Mouse (Mus musculus) CD8-positive naive resting alpha-beta T cell, adult 57 days (primary cell): ENCODE results near the gene Gm28308. TPM values are rescaled to one million over a fixed set of nuclear protein-coding genes. Genes with fewer than 3 reads are reported as not detected.

Experiments used
- total RNA-seq: library from RNA; stranded (reverse); gene quantifications from one replicate; pipeline ENCODE4 v1.2.4, GENCODE M21; 2023

The Gm28308 gene
- total RNA-seq, 1 experiment from 2014 or later: not detected

Other genes with a start within 250 kb of the Gm28308 start
- 9.2 TPM for gene Skap2, start 200.8 kb downstream of the Gm28308 start, total RNA-seq
- gene Hoxa1, start 55.0 kb downstream of the Gm28308 start, total RNA-seq: not detected
- gene Hoxa2, start 48.5 kb downstream of the Gm28308 start, total RNA-seq: not detected
- not detected for gene 5730596B20Rik, start 35.8 kb downstream of the Gm28308 start, total RNA-seq
- gene Hoxa4, start 21.6 kb downstream of the Gm28308 start, total RNA-seq: not detected
- gene Hoxa5, start 8.8 kb downstream of the Gm28308 start, total RNA-seq: not detected
- gene Hoxa6, start 4.6 kb downstream of the Gm28308 start, total RNA-seq: not detected
- not detected for gene Hoxa3, start within 50 bp of the Gm28308 start, total RNA-seq
- not detected for gene Hoxa7, start 8.5 kb upstream of the Gm28308 start, total RNA-seq
- gene Hoxa9, start 17.8 kb upstream of the Gm28308 start, total RNA-seq: not detected
- gene Hoxa10, start 27.5 kb upstream of the Gm28308 start, total RNA-seq: not detected
- not detected for gene Hoxa11, start 32.5 kb upstream of the Gm28308 start, total RNA-seq
- gene Hoxa13, start 47.5 kb upstream of the Gm28308 start, total RNA-seq: not detected
- not detected for gene Evx1, start 100.2 kb upstream of the Gm28308 start, total RNA-seq